Mouse (Mus musculus) embryo, embryonic 11.5 days (tissue): Measurements from ENCODE around the gene Zfp316.

Experiments
- DNase-seq: peaks from one replicate; pipeline ENCODE4 v3.0.0-alpha.2; 2012; ENCODE audit warnings: low read depth, low spot score

Zfp316 gene

GRCm38 (mm10) chr5:143222287-143222686, 47.5 kb downstream of the Zfp316 start:
- no peak for DNase-seq

DNA sequence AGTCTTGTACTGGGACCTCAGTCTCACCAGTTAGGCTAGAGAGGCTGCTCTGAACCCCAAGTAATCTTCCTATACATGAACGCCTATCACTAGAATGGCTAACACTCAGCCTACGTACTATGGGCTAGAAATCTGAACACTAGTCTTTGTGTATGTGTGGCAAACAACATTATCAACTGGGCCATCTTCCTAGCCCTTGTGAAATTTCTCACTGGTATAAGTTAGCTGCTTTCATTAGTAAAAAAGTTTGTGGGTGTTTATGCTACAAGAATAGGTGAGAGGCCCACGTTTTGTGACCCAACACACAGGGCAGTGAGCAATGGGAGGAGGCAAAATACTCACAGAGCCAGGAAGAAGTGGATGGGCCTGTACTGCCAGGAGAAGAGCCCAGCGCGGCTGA, 48.8 kb downstream of the Zfp316 start:
- no peak for DNase-seq

- DNase-seq, result no peak
Measured at GRCm38 (mm10) chr5:143213832-143214231, 56.0 kb downstream of the Zfp316 start.

DNA sequence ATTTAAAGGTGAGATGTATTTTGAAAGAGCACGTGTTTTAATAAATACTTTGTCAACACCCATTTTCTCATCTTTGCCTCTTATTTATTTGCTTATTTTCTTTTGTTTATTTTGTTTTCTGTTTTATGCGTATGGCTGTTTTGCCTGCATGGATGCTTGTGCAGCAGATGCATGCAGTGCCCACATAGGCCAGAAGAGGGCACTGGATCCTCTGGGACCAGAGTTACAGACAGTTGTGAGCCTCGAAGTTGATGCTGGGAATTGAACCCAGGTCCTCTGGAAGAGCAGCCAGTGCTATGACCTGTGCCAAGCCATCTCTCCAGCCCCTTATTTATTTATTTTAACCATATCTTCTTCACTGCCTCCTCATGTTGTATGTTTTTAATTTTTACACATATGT, 64.8 kb downstream of the Zfp316 start:
- no peak for DNase-seq
